Mouse (Mus musculus) mouse embryonic stem cell (cell line): ENCODE measurements around the gene Wdr25.

Source experiments
- in situ Hi-C, 2 experiments: fragments of 300-500 bp; cut with MboI; formaldehyde crosslinking; loops; 1 replicate in 1 of 2; 3 replicates in 1 of 2; pipeline ENCODE4 v1.14.3; 2019 to 2020; ENCODE audit warnings: low sequenced_read_pairs in 2 of 2, low pct_unique_long_range_greater_than_20kb in 1 of 2, mixed read lengths in 1 of 2; ENCODE audit not compliant: unreplicated experiment in 1 of 2

Wdr25 gene

DNA sequence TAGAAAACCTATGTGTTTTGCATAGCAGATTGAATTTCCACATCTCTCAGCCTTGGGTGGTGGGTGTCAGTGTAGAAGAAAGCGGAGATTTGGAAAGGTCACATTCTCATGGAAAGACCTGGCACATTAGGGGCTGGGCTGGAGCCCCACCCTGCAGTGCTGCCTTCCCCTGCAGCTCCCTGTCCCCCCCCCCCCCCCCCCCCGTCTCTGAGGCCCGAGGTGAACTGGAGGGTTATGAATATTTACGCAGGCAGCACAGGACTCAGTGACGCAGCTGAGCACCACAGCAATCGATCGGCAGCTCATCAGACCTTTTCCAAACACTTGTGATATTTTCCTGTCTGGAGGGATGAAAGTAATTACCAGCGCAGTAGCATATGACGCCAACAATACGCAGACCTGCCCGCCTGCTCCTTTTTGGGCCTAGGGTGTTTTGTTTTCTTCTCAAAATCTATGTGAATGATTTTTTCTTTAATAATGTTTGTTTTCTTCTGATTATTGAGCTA is 33.2 kb downstream of the Wdr25 start:
- in situ Hi-C loops: no loop called here

DNA sequence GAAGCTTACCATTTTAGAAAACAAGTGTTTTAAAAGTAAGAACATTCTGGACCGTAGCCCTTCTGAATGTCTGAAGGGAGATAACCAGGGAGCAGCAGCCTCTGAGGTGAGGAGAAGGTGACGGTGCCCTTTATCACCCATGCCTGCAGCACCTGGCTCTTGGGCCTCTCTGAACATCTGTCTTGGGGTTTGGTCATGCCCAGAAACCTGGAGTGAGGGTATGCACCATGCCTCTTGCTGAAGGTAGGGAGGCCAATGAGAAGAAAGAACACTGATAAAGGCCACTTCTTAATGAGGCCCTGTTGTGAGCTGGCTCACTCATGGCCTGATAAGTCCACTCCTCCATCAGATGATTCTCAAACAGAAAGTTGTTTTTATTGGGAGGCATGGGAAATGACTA is 34.8 kb downstream of the Wdr25 start:
- in situ Hi-C loops: no loop called here

GRCm38 (mm10) chr12:108929475-108929874 is 36.0 kb downstream of the Wdr25 start:
- in situ Hi-C loops: no loop called here

DNA sequence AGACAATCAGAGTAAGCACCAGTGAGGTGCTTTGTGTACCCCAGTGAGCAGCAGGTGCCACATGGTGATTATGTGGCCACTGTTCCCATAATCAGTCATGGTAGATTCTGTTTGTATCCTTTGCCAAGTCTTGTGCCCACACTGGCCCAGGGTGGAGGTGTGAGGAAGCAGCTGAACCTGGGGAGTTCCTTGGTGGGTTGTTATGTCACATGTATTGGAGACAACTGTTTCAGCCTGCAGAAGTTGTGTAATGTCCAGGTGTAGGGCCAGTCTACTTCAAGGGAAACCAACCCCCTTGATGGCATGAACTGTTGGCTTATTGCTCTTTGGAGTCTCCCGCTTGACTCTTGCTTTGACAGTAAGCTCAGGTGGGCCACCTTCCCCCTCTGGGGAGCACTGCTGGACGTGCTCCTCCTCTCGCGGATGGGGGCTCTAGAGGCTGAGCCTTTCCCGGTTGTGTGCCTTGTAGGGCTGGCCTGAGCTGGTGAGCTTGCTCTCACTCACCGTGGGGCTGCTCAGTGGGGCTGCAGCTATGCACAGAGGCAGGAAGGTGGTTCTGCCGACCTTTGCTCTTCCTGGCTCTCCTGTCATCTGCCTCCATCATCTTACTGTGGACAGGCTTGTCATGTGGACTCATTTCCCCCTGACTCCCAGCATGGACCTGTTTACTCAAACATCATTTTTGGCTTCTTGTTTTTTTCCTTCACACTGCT is 38.1 kb downstream of the Wdr25 start:
- in situ Hi-C loops: no loop called here

DNA sequence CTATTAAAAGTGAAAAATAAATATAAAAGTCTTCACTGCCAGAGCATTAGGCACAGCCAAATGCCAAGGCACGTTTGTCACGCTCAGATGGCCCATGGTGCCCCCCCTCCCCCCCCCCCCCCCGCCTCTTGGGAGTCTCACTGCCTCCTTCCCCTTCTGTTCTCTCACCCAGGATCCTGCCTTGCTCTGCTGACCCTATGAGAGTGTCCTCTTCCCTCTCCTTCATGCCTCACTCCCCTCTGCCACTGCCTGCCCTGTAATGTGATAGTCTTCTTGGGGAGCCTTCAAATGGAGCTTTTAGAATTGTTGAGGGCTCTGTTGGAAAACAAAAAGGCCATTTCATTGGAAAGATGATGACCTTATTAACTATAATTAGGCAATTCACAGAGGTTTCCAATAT is 38.7 kb downstream of the Wdr25 start:
- in situ Hi-C loops: no loop called here

DNA sequence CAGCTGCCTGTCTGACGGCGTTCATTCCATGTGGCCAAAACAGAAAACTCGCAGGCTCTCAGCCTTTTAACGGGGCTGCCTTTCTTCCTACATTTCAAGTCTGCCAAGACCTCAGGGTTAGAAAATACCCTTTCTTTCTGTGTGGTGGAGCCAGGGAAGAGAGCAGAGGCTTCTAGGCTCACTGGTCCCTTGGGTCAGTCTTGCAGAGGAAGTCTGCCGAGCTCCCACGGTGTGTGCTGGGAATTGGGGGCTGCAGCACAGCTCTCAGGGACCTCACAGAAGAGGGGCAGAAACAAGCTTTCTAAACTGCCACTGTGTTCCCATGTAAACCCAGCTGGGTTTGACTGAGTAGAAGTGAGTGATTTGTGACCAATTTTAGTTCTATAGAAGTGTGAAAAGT is 40.8 kb downstream of the Wdr25 start:
- in situ Hi-C loops: no loop called here

GRCm38 (mm10) chr12:108936834-108937233 is 43.4 kb downstream of the Wdr25 start:
- in situ Hi-C loops: no loop called here

DNA sequence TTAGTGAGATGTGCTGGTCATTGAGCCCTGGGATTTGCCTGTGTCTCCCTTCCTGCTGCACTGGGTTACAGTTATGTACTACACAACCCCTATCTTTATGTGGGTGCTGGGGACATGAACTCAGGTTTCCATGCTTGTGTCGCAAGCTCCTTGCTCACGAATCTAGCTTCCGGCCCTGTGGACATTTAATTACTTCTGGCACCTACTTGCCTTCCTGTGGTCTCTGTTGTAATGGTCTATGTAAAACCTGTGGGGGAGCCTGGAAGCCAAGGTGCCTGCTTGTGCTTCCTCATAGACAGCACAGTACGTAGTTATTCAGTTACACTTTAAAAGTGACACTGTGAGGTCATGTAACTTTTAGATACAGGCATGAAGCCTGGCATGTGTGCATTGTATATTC is 44.1 kb downstream of the Wdr25 start:
- in situ Hi-C loops: no loop called here

DNA sequence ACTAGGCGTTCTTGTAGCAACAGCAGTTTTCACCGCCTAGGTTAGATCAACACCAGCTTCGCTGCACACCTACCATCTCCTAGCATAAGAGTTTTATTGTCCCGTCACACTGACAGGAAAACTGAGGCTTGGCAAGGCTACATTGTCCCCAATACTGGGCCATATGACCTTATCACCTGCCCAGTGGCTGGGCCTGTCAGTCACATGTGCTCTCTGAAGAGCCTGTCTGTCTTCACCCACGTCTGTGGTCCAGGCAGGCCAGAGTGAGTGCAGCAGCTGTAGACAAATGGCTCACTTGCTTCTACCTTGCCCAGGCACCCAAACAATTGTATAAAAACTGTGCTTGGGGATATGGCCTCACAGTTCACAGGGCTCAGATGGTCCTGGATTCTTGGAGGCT is 45.4 kb downstream of the Wdr25 start:
- in situ Hi-C loops: no loop called here

- in situ Hi-C loops: no loop called here
These were observed 45.9 kb downstream of the Wdr25 start for GRCm38 (mm10) chr12:108939317-108939716.

GRCm38 (mm10) chr12:108940255-108940654 is 46.8 kb downstream of the Wdr25 start:
- in situ Hi-C loops: no loop called here

GRCm38 (mm10) chr12:108941282-108941681 is 47.9 kb downstream of the Wdr25 start:
- in situ Hi-C loops: no loop called here

- in situ Hi-C loops: no loop called here
These were observed 48.9 kb downstream of the Wdr25 start for GRCm38 (mm10) chr12:108942203-108942923.

DNA sequence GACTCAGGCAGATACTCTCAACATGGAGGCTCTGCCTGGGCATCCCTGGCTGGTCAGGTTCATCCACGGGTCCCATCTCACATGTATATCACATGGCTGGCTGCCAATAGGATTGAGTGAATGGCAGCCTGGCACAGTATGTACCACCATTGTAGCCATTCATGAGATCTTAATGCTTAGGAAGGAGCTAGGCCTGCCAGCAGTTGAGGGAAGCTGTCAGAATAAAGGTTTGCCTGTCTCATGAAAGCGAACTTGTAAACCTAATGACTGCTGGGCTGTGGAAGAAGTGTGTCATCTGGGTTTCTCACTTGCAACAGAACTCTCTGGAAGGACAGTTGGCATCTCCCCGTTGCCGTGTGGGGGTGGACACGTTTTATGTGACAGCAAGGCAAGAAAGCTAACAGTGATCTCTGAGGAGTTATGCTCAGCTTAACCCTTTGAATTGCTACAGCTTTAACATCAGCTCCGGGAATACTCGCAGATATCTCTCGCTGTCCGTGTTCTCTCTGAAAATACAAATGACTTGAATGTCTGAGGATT is 59.6 kb downstream of the Wdr25 start:
- in situ Hi-C loops: no loop called here

GRCm38 (mm10) chr12:108953838-108954237 is 60.4 kb downstream of the Wdr25 start:
- in situ Hi-C loops: no loop called here

GRCm38 (mm10) chr12:108954456-108954855 is 61.0 kb downstream of the Wdr25 start:
- in situ Hi-C loops: no loop called here

DNA sequence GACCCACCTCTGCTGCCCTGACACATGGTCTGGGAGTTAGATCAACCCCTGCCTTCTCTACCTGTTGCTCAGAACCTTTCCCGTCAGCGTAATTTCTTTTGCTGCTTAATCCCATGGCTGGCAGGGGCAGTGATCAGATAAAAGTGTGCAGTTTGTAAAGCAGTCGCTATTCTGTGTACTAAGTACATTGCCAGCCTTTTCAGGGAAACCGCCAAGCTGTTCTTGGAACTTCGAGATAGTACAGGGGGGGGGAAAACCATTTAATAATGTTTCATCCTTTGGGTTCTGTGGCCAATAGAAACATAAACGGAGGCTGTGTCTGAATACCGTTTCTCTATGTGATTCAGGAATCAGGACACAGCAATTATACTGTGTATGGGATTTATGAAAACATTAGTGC is 65.1 kb downstream of the Wdr25 start:
- in situ Hi-C loops: no loop called here

GRCm38 (mm10) chr12:108958991-108959638 is 65.7 kb downstream of the Wdr25 start:
- in situ Hi-C loops: no loop called here

GRCm38 (mm10) chr12:108959639-108960219 is 66.3 kb downstream of the Wdr25 start:
- in situ Hi-C loops: no loop called here
